Mouse (Mus musculus): ENCODE data around the gene Gja8.
A peak's percentile ranks its signal among the peaks of the same experiment; 100 is the strongest.

- TF ChIP-seq CTCF (IDR thresholded peaks at IDR 0.05; ENCODE audit: low read depth) (peak; percentile 76), EP300 (IDR thresholded peaks at IDR 0.05; ENCODE audit: low read depth) (no peak)
Measured at GRCm38 (mm10) chr3:96936241-96936640, 10.4 kb upstream of the Gja8 start.
